Mouse (Mus musculus) frontal cortex, postnatal 14 days (tissue): Measurements from ENCODE around the gene Plpp4.

ENCODE experiments used
- DNase-seq, 2 experiments: peaks; one replicate each; pipeline ENCODE4 v3.0.0; 2022; ENCODE audit warnings: low spot score in 2 of 2

Plpp4 gene

GRCm38 (mm10) chr7:129301622-129302021 is 44.8 kb downstream of the Plpp4 start:
- DNase-seq = no peak

GRCm38 (mm10) chr7:129303356-129303755 is 46.5 kb downstream of the Plpp4 start:
- DNase-seq = no peak

GRCm38 (mm10) chr7:129307042-129307825 is 50.4 kb downstream of the Plpp4 start:
- DNase-seq = no peak

DNA sequence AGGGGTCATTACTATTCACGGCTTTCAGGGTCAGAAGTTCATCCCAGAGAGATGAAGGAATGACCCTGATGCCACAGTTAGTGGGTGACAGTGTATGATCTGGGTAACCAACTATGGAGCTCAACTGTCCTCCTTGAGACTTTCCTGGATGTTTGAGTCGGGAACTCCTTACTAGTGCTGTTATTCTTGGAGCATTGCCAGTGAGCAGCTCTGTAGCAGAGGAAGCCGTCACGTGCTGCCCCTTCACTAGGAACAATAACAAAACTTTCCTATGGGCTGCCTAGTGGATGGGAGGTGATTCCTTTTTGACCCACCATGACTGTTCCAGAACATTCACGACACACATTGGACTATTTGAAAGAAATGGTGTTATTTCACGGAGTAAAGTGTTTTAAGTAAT is 51.8 kb downstream of the Plpp4 start:
- DNase-seq = no peak

DNA sequence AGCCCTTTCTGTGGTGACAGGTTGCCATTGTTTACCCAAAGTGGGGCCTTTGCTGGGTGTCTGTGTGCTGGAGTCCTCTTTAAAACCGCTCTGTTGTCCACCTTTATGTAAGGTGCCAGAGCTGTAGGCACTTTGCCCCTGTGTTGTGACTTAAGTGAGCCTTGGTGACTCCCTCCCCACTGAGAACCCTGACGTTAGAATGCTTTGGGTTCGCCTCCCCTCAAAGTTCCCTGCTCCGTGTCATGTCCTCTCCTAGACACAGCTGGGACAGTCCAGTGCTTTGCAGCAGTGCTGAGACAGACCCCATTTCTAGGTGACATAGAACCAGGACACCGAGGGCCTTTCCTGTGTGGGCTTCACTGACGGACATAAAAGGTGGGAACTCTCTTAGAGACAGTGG is 55.7 kb downstream of the Plpp4 start:
- no peak for DNase-seq

GRCm38 (mm10) chr7:129313969-129314368 is 57.1 kb downstream of the Plpp4 start:
- DNase-seq = no peak

- DNase-seq = no peak
Measured at GRCm38 (mm10) chr7:129340096-129340495, 83.3 kb downstream of the Plpp4 start.

DNA sequence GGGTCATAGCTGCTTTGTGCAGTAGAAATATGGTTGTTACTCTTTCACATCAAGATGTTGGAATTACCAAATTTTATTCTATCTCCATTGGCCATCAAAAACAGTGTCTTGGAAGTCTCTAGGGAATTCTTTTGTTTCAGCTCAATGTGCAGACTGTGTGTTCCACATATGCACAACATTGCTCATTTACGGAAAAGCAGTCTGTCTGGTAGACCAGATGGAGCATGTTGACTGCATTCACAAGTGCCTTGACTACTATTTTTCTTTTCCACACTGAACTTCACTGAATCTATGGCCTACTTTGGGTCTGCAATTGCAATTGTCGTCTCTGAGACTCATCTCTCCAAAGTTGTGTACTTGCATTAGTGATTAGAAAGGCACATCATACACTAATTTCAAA is 98.7 kb downstream of the Plpp4 start:
- DNase-seq = no peak

- DNase-seq = no peak
Measured at GRCm38 (mm10) chr7:129375306-129375705, 118.5 kb downstream of the Plpp4 start.

- no peak for DNase-seq
Measured at GRCm38 (mm10) chr7:129385149-129385548, 128.3 kb downstream of the Plpp4 start.

GRCm38 (mm10) chr7:129392835-129393489 is 136.1 kb downstream of the Plpp4 start:
- no peak for DNase-seq

- no peak for DNase-seq
Measured at GRCm38 (mm10) chr7:129396561-129396960, 139.7 kb downstream of the Plpp4 start.

DNA sequence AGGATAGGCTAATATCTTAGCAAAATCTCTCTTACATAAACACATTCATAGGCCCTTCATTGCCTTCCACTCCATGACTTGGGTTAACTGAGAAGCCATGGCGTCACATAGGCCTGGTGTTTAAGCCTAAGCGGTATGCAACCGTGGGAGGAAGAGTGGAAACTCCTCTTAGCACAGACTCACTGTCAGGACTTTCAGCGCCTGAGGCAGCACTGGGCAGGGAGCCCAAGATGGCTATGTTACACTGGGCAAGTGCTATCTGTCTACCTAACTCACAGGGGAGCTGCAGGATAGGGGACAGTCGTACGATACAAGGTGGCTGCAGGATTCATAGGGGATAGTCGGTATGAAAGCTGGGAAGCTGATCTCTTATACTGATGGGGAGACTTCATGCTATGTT is 142.2 kb downstream of the Plpp4 start:
- no peak for DNase-seq

GRCm38 (mm10) chr7:129402695-129403364 is 146.0 kb downstream of the Plpp4 start:
- peak; percentile 42 to 49 for DNase-seq

DNA sequence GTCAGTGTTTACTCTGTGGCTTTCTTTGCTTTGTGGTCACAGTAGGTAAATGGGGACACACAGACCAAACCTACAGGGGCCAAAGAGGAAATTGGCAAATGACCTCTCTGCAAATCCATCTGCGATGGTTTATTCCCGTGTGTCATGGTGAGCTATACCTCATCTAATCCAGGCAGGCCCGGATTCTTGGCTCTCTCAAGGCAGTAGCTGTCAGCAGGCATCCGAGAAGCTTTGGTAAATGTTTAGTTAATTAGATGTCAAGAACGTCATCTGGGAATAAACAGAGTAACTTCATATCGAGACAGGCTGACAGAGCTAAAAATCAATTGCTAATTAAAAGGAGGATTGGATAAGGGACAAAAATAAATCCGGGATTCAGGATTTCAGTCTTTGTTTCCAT is 149.2 kb downstream of the Plpp4 start:
- no peak for DNase-seq

DNA sequence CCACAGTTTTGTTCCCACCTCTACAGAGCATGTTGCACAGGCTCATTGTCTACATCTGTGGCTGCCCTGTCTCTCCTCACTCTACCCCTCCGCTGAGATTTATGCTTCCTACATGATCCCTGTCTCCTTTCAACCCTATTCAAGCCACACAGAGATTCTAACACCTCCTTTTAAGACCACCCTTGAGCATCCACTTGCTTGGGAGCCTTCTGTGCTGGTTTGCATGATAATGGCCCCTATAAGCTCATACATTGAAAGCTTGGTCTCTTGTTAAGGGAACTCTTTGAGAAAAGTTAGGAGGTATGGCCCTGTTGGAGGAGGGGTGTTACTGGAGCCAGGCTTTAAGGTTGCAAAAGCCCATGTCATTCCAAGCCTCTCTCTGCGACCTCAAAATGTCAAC is 155.9 kb downstream of the Plpp4 start:
- DNase-seq = no peak

DNA sequence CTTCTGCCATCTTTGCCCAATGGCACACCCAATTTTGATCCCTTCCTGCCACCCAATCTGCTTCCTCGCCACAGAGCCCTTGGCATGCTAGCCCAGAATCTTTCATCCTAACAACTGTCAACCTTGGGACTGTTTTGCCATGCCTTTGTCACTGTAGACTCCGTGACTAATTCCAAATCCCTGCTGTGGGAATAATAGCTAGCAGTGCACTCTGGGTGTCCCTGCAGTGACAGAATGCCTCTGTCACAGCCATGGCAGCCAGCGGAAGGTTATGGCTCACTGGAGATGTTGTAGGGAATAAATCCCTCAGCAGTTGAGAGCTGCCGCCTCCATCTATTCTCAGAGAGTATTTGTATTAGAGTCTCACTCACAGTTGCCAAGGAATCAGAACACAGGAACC is 158.3 kb downstream of the Plpp4 start:
- no peak for DNase-seq

GRCm38 (mm10) chr7:129421181-129421580 is 164.3 kb downstream of the Plpp4 start:
- DNase-seq = no peak

- DNase-seq = no peak
Measured at GRCm38 (mm10) chr7:129425554-129425953, 168.7 kb downstream of the Plpp4 start.

DNA sequence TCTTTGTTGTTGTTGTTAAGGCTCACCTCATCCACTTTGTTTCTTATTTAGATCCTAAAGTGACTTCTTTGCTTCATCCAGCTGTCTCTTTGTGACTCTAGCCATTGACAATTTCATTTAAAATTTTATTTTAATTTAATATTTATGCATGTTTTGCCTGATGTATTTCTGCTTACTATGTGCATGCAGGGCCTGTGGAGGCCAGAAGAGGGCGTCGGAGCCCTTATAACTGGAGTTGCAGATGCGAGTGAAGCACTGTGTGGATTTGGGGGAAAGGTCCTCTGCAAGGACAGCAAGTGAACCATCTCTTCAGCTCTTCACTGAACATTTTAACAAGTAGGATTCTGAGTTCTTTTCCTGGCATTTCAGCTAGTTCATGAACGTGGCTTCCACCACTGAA is 172.0 kb downstream of the Plpp4 start:
- DNase-seq = no peak

- no peak for DNase-seq
Measured at GRCm38 (mm10) chr7:129429903-129430302, 173.1 kb downstream of the Plpp4 start.
